In genomic region chr7:3694076-3694948, GRCm38 (mm10) we compare ENCODE assay signal across 8 mouse cellular contexts. TPM values are rescaled to one million over a fixed set of nuclear protein-coding genes. Genes with fewer than 3 reads are reported as not detected.
DNase-seq lines count a peak whose midpoint lies in the region; ATAC-seq and TF ChIP-seq lines count a peak whose summit lies in the region.

No protein-coding gene starts in this region.

- no peak for TF ChIP-seq CTCF in cortical plate, adult 2 months (IDR thresholded peaks at IDR 0.05; ENCODE audit: extremely low read depth, insufficient read depth, low read length)

- H3K9ac ChIP-seq in intestine, embryonic 15.5 days = peak overlapping the region; percentile 89
- H3K9ac ChIP-seq in limb, embryonic 14.5 days (ENCODE audit: low read depth, low read length, severe bottlenecking) = peak overlapping the region; percentile 89
- H3K9ac ChIP-seq in midbrain, embryonic 15.5 days = peak overlapping the region; percentile 96

- peak overlapping the region; percentile 7 for H3K27ac ChIP-seq in cortical plate, adult 2 months (ENCODE audit: insufficient read depth, low read length)
- H3K27ac ChIP-seq in intestine, embryonic 15.5 days = peak overlapping the region; percentile 97
- H3K27ac ChIP-seq in limb, embryonic 14.5 days (replicated peaks; ENCODE audit: low read depth, low read length) = peak overlapping the region; percentile 94
- H3K27ac ChIP-seq in midbrain, embryonic 15.5 days = peak overlapping the region; percentile 96

- DNase-seq in urinary bladder, adult 18-20 months (ENCODE audit: low spot score in 2 of 2) = peak; percentile 53 to 73
- no peak for DNase-seq in urinary bladder, postnatal 10 days (ENCODE audit: low spot score)
- DNase-seq in gonadal fat pad, adult 2 months (ENCODE audit: low read depth) = peak; percentile 68
- DNase-seq in limb, embryonic 14.5 days (ENCODE audit: low spot score) = peak; percentile 92
- DNase-seq in spleen, adult 18-20 months = peak; percentile 59 to 76

- 1% methylated on average over 54 of the region's 55 CpGs for WGBS in intestine, embryonic 15.5 days
- 2% methylated on average over 38 of the region's 55 CpGs for WGBS in limb, embryonic 14.5 days
- WGBS in midbrain, embryonic 15.5 days = under 1% methylated on average over 53 of the region's 55 CpGs

- ATAC-seq in intestine, embryonic 15.5 days = peak; percentile 74
- ATAC-seq in limb, embryonic 14.5 days (ENCODE audit: low FRiP score, low read depth) = peak; percentile 67
- ATAC-seq in midbrain, embryonic 15.5 days (replicated peaks) = peak; percentile 40

- TF ChIP-seq POLR2A in cortical plate, adult 2 months (IDR thresholded peaks at IDR 0.05; ENCODE audit: extremely low read depth, insufficient read depth, low read length) = no peak
- no peak for TF ChIP-seq POLR2A in limb, embryonic 14.5 days (IDR thresholded peaks at IDR 0.05; ENCODE audit: borderline replicate concordance, extremely low read depth, insufficient read depth, insufficient read length)

- no peaks in the 10 kb centered on the region for H3K27me3 ChIP-seq in intestine, embryonic 15.5 days (replicated peaks)
- H3K27me3 ChIP-seq in limb, embryonic 14.5 days (ENCODE audit: control insufficient read depth, insufficient read depth, low read length) = no peaks in the 10 kb centered on the region
- H3K27me3 ChIP-seq in midbrain, embryonic 15.5 days (replicated peaks) = no peaks in the 10 kb centered on the region

- no peaks in the 10 kb centered on the region for H3K4me1 ChIP-seq in cortical plate, adult 2 months (ENCODE audit: control insufficient read depth, insufficient read depth, low read length)
- H3K4me1 ChIP-seq in intestine, embryonic 15.5 days (replicated peaks) = peaks cover 21% of the 10 kb centered on the region
- peaks cover 13% of the 10 kb centered on the region for H3K4me1 ChIP-seq in limb, embryonic 14.5 days (ENCODE audit: control insufficient read depth, insufficient read depth, low read length)
- H3K4me1 ChIP-seq in midbrain, embryonic 15.5 days = peaks cover 27% of the 10 kb centered on the region

- H3K36me3 ChIP-seq in intestine, embryonic 15.5 days = no peaks in the 10 kb centered on the region
- H3K36me3 ChIP-seq in limb, embryonic 14.5 days (ENCODE audit: control insufficient read depth, insufficient read depth, low read length) = peaks cover 40% of the 10 kb centered on the region
- peaks cover 22% of the 10 kb centered on the region; the same call in 1 of the 2 replicates for H3K36me3 ChIP-seq in midbrain, embryonic 15.5 days (replicated peaks)

- H3K4me3 ChIP-seq in cortical plate, adult 2 months (ENCODE audit: insufficient read depth, low read length) = peak overlapping the region; percentile 53
- H3K4me3 ChIP-seq in intestine, embryonic 15.5 days (replicated peaks) = peak overlapping the region; percentile 67
- H3K4me3 ChIP-seq in limb, embryonic 14.5 days (replicated peaks; ENCODE audit: low read length) = peak overlapping the region; percentile 78
- H3K4me3 ChIP-seq in midbrain, embryonic 15.5 days = peak overlapping the region; percentile 91

- peak overlapping the region; percentile 88 for H3K4me2 ChIP-seq in intestine, embryonic 15.5 days (replicated peaks)
- H3K4me2 ChIP-seq in limb, embryonic 14.5 days (replicated peaks; ENCODE audit: low read depth, low read length, severe bottlenecking) = peak overlapping the region; percentile 90
- H3K4me2 ChIP-seq in midbrain, embryonic 15.5 days = peak overlapping the region; percentile 85

- no peaks in the 10 kb centered on the region for H3K9me3 ChIP-seq in intestine, embryonic 15.5 days
- H3K9me3 ChIP-seq in limb, embryonic 14.5 days (ENCODE audit: control insufficient read depth, low read length) = no peaks in the 10 kb centered on the region
- no peaks in the 10 kb centered on the region for H3K9me3 ChIP-seq in midbrain, embryonic 15.5 days

RNA-seq across cellular contexts. Expression of gene Mboat7, which starts 1.0 kb away (rescaled TPM):
- 155 and 156 TPM in 2 replicates for polyA plus RNA-seq in cortical plate, adult 2 months (2012; rRNA removed)
- polyA plus RNA-seq in gonadal fat pad, adult 2 months (2012; rRNA removed) = 43.9 and 47.7 TPM in 2 replicates
- polyA plus RNA-seq in intestine, embryonic 15.5 days (2015; fragmentation: Nextera tagmentation; extraction: Ambion mirVana) = 55.3 and 57.2 TPM in 2 replicates
- polyA plus RNA-seq in limb, embryonic 14.5 days (2012; rRNA removed) = 73.9 and 98.7 TPM in 2 replicates
- polyA plus RNA-seq in limb, embryonic 14.5 days (2014; fragmentation: Nextera tagmentation; extraction: Ambion mirVana) = 51.2 and 53.3 TPM in 2 replicates
- 103 and 110 TPM in 2 replicates for polyA plus RNA-seq in midbrain, embryonic 15.5 days (2015; fragmentation: Nextera tagmentation; extraction: Ambion mirVana)

RNA-seq across cellular contexts. Expression of gene Tsen34, which starts 1.6 kb away (rescaled TPM):
- 88.4 and 94.9 TPM in 2 replicates for polyA plus RNA-seq in cortical plate, adult 2 months (2012; rRNA removed)
- polyA plus RNA-seq in gonadal fat pad, adult 2 months (2012; rRNA removed) = 100 and 114 TPM in 2 replicates
- 230 and 235 TPM in 2 replicates for polyA plus RNA-seq in intestine, embryonic 15.5 days (2015; fragmentation: Nextera tagmentation; extraction: Ambion mirVana)
- polyA plus RNA-seq in limb, embryonic 14.5 days (2012; rRNA removed) = 193 and 271 TPM in 2 replicates
- polyA plus RNA-seq in limb, embryonic 14.5 days (2014; fragmentation: Nextera tagmentation; extraction: Ambion mirVana) = 273 and 276 TPM in 2 replicates
- 301 and 329 TPM in 2 replicates for polyA plus RNA-seq in midbrain, embryonic 15.5 days (2015; fragmentation: Nextera tagmentation; extraction: Ambion mirVana)

RNA-seq across cellular contexts. Expression of gene Rps9, which starts 9.5 kb away (rescaled TPM):
- 938 and 983 TPM in 2 replicates for polyA plus RNA-seq in cortical plate, adult 2 months (2012; rRNA removed)
- polyA plus RNA-seq in gonadal fat pad, adult 2 months (2012; rRNA removed) = 2,234 and 2,492 TPM in 2 replicates
- 1,501 and 1,565 TPM in 2 replicates for polyA plus RNA-seq in intestine, embryonic 15.5 days (2015; fragmentation: Nextera tagmentation; extraction: Ambion mirVana)
- 2,914 and 3,913 TPM in 2 replicates for polyA plus RNA-seq in limb, embryonic 14.5 days (2012; rRNA removed)
- polyA plus RNA-seq in limb, embryonic 14.5 days (2014; fragmentation: Nextera tagmentation; extraction: Ambion mirVana) = 1,650 and 1,670 TPM in 2 replicates
- polyA plus RNA-seq in midbrain, embryonic 15.5 days (2015; fragmentation: Nextera tagmentation; extraction: Ambion mirVana) = 701 and 709 TPM in 2 replicates

RNA-seq across cellular contexts. Expression of gene Tmc4, which starts 17.0 kb away (rescaled TPM):
- 12.6 and 14.8 TPM in 2 replicates for polyA plus RNA-seq in cortical plate, adult 2 months (2012; rRNA removed)
- 91.0 and 95.0 TPM in 2 replicates for polyA plus RNA-seq in gonadal fat pad, adult 2 months (2012; rRNA removed)
- 73.4 and 82.6 TPM in 2 replicates for polyA plus RNA-seq in intestine, embryonic 15.5 days (2015; fragmentation: Nextera tagmentation; extraction: Ambion mirVana)
- 20.2 and 21.0 TPM in 2 replicates for polyA plus RNA-seq in limb, embryonic 14.5 days (2012; rRNA removed)
- 4.8 and 5.1 TPM in 2 replicates for polyA plus RNA-seq in limb, embryonic 14.5 days (2014; fragmentation: Nextera tagmentation; extraction: Ambion mirVana)
- 6.2 and 6.7 TPM in 2 replicates for polyA plus RNA-seq in midbrain, embryonic 15.5 days (2015; fragmentation: Nextera tagmentation; extraction: Ambion mirVana)

RNA-seq across cellular contexts. Expression of gene Pirb, which starts 25.9 kb away (rescaled TPM):
- polyA plus RNA-seq in cortical plate, adult 2 months (2012; rRNA removed) = 0.38 and 0.40 TPM in 2 replicates
- polyA plus RNA-seq in gonadal fat pad, adult 2 months (2012; rRNA removed) = 10.7 and 16.1 TPM in 2 replicates
- polyA plus RNA-seq in intestine, embryonic 15.5 days (2015; fragmentation: Nextera tagmentation; extraction: Ambion mirVana) = 1.0 and 1.1 TPM in 2 replicates
- polyA plus RNA-seq in limb, embryonic 14.5 days (2012; rRNA removed) = 1.0 and 1.4 TPM in 2 replicates
- 1.0 and 1.6 TPM in 2 replicates for polyA plus RNA-seq in limb, embryonic 14.5 days (2014; fragmentation: Nextera tagmentation; extraction: Ambion mirVana)
- polyA plus RNA-seq in midbrain, embryonic 15.5 days (2015; fragmentation: Nextera tagmentation; extraction: Ambion mirVana) = 0.33 and 0.43 TPM in 2 replicates

Comparison
In these comparisons a context has a peak if more than half of its experiments do, and no peak if none do; other contexts are left out.
1. H3K27ac ChIP-seq: peak in every context shown above with its lines; median percentile 97 in intestine, embryonic 15.5 days; 96 in midbrain, embryonic 15.5 days; 94 in limb, embryonic 14.5 days; 7 in cortical plate, adult 2 months.